Mouse (Mus musculus) A20 (cell line): ENCODE results near the gene Rftn2.

ENCODE experiments used
- DNase-seq: peaks from one replicate; pipeline ENCODE4 v3.0.0-alpha.2; 2011; ENCODE audit warnings: low read depth, low spot score

Gene Rftn2

DNA sequence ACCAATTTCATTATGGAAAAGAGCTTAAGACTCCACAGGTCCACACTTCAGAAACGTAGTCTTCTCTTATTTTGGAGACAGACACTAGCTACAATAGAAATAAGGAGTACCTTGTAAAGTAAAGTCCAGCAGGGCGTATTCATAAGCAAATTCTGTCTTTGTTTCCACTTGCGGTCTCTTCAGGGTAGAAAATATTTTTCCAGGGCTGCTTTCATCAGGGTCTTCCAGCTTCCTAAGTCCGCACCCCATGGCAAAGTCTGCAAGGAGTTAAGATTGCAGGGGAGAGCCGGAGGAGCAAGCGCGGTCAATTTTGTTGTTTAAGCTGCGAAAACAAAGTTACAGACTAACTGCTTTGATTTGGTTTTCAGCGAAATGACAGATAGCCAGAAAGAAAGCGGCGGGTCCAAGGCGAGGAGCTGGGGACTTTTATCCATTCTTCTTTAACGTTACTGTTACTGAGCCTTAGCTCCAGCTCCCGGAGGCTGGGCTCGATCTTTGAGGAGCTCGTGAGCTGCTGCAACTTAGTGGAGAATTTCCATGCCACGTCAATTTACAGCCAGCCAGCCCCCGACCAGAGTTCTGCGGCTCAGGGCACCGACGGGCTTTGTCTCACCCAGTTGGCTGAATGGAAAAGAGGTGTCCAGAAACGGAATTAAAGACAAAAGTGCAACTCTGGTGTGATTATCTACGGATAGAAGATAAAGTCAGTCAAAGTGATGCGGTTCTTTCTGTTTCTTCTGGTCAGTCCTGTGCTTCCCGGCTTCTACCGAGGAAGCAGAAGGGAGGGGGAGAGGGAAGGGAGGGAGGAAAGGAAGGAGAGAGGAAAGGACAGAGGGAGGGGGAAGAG, at the start of gene Rftn2:
Gene Rftn2, minus strand, starts transcription at position 772 of the 847 bp plus-strand sequence.
- DNase-seq = no peak

- peak; percentile 52 for DNase-seq
These were observed 38.9 kb upstream of the Rftn2 start for GRCm38 (mm10) chr1:55265447-55265846.

GRCm38 (mm10) chr1:55264385-55264784, 37.8 kb upstream of the Rftn2 start:
- DNase-seq = no peak

DNA sequence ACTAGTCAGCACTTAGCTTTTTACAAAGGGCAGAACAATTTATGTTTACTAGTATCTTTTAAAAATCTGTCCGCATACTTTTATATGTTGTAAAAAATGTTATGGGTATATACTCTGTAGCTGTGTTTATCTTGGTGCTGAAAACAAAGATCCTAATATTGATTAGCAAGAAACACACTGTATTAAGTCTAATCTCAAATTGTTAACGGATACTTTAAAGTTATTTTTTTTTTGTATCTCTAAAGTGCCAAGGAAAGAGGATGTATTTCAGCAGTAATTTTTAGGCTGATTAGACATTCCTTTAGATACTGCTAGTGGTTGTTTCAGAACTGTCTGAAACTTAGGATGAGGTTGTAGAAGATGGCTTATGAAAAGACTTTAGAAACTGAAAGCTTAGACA, 19.8 kb upstream of the Rftn2 start:
- no peak for DNase-seq

GRCm38 (mm10) chr1:55239237-55239636, 12.7 kb upstream of the Rftn2 start:
- peak; percentile 79 for DNase-seq

GRCm38 (mm10) chr1:55238496-55238895, 11.9 kb upstream of the Rftn2 start:
- DNase-seq = peak; percentile 64

GRCm38 (mm10) chr1:55237643-55238161, 11.1 kb upstream of the Rftn2 start:
- DNase-seq = peak; percentile 58

GRCm38 (mm10) chr1:55236890-55237642, 10.5 kb upstream of the Rftn2 start, which contains the start of gene Mars2:
Gene Mars2 (plus strand): TSS chr1:55237177.
- DNase-seq = peak; percentile 97

DNA sequence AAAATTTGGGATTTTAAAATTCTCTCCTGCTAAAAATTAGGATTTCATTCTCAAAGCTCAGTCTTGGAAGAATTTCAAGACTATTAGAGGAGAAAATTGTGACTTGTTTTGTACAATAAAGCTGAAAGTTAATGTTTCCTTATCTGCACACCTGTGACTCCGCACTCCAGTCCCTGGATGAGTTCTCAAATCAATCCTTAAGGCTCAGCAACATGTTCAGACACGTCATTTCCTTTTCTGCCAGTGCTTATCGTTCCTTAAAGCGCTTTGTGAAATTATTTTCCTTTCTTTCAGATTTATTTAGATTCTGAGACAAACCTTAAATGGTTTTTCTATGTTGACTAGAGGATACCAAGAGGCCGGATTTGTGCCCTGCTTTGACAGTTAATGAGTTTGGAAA, 9.9 kb upstream of the Rftn2 start:
- DNase-seq = no peak

DNA sequence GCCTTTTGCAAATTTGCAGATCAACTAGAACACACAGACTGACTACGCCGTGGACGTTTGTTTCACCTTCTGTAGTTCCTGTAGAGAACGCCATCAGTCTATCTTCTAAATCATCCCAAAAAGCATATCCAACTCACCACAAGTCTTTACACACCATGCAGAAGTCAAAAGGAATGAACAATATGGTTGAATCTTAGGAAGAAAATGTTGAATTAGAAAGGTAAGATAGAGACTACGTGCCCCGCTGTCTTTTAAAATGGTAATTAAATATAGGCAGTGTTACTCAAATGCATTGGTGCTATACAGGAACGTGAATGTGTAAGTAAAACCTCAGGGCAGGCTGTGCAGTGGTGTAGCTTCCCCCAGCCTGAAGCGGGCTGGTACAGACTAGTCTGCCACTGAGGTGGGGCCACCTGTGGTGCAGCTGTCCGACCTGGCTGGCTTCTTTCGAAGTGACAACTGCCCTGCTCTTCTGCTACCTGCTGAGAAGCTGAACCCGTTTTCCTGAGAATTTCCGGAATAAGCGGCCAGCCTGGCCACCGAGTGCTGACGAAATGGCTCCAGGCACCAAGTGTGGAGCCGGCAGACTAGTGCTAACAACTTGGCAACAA, 8.4 kb upstream of the Rftn2 start:
- DNase-seq = no peak

DNA sequence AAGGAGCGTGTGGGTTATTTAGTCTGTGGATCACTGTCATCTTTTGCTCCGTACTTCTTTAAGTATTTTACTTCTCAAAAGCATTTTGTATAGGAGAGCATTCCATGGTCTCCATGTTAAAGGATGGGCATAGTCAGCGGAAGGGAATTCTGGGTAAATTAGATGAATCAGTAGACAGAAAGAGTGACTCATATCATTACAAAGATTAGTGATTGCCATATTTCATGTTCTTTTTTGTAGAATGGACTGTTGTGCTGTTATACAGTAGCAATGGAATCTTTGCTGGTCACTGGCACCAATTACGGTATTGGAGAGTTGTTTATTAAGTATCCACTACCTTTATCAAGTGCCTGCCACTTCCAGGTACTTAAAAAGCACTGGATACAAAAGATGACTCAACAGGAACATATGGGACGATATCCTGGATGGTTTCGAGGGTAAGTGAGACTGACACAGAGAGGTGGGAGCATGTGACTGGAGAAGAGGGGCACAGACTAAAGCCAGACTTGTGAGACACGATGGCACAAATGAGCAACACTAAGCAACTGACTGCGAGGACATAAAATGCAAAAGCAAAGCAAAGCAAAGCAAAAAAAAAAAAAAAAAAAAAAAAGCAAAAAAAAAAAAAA, 1.8 kb upstream of the Rftn2 start:
- no peak for DNase-seq

DNA sequence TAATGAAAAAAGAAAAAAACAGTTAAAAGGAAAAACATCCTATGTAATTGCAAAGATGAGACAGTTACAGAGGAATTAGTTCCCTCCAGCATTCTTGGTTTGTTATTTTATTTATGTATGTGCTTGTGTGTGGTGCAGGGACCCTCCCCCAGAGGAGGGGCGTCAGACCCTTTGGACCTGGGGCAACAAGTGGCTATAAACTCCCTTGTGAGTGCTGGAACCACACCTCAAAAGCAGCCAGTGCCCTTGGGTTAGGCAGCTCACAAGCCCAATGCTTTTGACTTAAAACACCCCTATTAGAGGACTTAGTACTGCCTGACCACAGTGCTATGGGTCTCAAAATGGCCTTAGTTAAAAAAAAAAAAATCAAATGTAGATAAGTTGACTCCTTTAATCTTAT, 794 bp upstream of the Rftn2 start:
- no peak for DNase-seq

- DNase-seq = no peak
These were observed 1.2 kb downstream of the Rftn2 start for GRCm38 (mm10) chr1:55225398-55225797.

DNA sequence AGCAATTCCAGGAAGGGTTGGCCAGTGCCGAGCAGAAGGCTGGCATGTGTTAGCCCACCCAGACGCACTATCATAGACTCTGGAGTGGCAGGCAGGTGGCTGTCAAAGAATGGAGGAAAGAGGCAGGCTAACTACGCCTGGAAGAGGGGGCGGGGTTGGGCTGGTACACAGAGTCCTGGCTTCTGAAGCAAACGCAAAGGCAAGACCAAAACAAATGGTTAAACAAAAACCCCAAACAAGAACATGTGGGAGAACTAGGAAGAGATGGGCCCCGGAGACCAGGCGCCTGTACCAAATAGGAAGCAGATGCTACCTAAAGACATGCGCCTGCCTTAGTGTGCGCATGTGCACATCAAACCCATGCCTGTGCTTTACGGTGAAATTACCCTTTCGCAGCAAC, 2.5 kb downstream of the Rftn2 start:
- DNase-seq = no peak

- no peak for DNase-seq
These were observed 3.6 kb downstream of the Rftn2 start for GRCm38 (mm10) chr1:55223026-55223425.

GRCm38 (mm10) chr1:55221352-55221751, 5.2 kb downstream of the Rftn2 start:
- DNase-seq = no peak

- DNase-seq = no peak
These were observed 9.4 kb downstream of the Rftn2 start for GRCm38 (mm10) chr1:55217191-55217590.

DNA sequence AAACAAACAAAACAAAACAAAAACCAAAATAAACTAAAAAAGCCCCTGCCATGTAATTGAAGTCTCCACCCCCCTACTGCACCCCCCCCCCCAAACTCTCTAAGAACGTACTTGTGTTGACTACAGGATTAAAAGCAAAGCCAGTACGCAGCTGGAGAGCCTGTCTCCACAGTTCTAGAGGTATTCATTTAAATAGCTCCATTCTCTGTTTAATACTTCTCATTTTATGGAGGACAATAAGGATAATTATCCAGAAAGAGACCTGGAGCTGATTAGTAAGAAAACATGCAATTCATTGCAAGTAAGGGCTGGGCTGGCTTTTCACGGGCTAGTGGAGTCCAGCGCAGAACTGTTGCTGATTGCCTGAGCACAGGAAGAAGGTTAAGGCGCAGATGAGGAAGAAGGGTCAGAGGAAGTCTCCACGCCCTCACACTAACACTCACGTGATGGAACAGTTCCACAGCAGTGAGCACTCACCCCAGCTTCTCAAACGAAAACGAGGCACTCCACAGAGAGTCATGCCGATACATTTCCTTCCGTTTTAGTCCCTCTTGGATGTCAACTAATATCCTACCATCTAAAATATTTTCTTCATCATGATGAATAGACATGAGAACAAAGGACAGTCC, 11.3 kb downstream of the Rftn2 start:
- peak; percentile 88 for DNase-seq

DNA sequence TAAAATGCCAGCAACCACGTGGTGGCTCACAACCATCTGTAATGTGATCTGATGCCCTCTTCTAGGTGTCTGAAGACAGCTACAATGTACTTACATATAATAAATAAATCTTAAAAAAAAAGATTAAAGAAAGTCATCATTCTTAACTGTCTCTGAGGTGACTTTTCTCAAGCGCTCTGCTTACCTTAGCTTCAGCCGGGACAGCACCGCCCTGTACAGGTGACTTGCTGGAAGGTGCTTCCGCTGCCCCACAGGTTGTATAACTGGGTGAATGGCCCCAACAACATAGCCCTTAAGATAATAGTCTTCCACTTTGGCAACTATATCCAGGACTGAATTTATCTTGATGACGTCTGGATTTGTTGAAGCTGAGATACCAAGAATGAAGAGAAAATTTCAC, 12.6 kb downstream of the Rftn2 start:
- no peak for DNase-seq

GRCm38 (mm10) chr1:55213475-55213874, 13.1 kb downstream of the Rftn2 start:
- no peak for DNase-seq

GRCm38 (mm10) chr1:55212771-55213170, 13.8 kb downstream of the Rftn2 start:
- no peak for DNase-seq
